Mouse (Mus musculus) erythroblast, embryonic 14.5 days (primary cell): Measurements from ENCODE around the gene Rexo1.

Experiments
- GATA1 ChIP-seq: IDR thresholded peaks from 2 replicates; pipeline ENCODE4 v1.6.1; 2012; ENCODE audit warnings: low read length, inconsistent platforms, mixed read lengths
- TAL1 ChIP-seq: IDR thresholded peaks from 3 replicates; pipeline ENCODE4 v1.6.1; 2012; ENCODE audit warnings: low read length, inconsistent platforms, mixed read lengths

GRCm38 (mm10) chr10:80589879-80590854, 28.8 kb upstream of the Rexo1 start, which contains the start of gene Abhd17a:
- no peak for TF ChIP-seq GATA1
- no peak for TF ChIP-seq TAL1
